Mouse (Mus musculus): ENCODE data around the gene Tbce. TPM values are rescaled to one million over a fixed set of nuclear protein-coding genes. Genes with fewer than 3 reads are reported as not detected.

Gene Tbce
- polyA plus RNA-seq, 1 experiment = 14.4 TPM

GRCm38 (mm10) chr13:14015609-14016008 is 23.8 kb downstream of the Tbce start:
- TF ChIP-seq CTCF (IDR thresholded peaks at IDR 0.05; ENCODE audit: control insufficient read depth, insufficient read depth, insufficient replicate concordance, low read depth, low read length) (no peak), POLR2A (IDR thresholded peaks at IDR 0.05; ENCODE audit: control insufficient read depth, low read depth, low read length) (no peak)
- Histone ChIP-seq H3K4me1 (ENCODE audit: control insufficient read depth, insufficient read depth, low read length) (no peaks in the 10 kb centered on the region), H3K27me3 (ENCODE audit: control insufficient read depth, insufficient read depth, low read length) (no peaks in the 10 kb centered on the region), H3K27ac (ENCODE audit: control insufficient read depth, insufficient read depth, low read depth, low read length) (no peak overlapping the region), H3K36me3 (ENCODE audit: control insufficient read depth, insufficient read depth, low read length) (no peaks in the 10 kb centered on the region; the same call in 1 of the 2 replicates), H3K4me3 (ENCODE audit: control insufficient read depth, low read depth, low read length) (no peak overlapping the region)

DNA sequence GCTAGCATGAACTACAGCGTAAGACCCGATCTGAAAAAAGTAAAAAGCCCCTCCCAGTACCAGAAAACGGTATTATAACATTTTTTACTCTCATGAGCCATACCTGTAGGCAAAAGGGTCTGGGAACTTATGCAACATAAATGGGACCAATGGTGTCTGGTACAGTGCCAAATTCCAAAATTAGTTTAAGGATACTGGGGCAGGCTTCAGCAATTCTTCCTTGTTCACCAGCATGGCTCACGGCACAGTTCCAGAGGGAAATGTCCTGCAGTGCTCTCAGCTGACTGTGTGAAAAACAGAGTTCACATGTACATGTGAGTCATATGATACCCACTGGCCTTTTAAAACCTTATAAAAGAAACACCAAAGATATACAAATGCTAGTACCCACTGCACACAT is 24.9 kb downstream of the Tbce start:
- TF ChIP-seq CTCF (IDR thresholded peaks at IDR 0.05; ENCODE audit: control insufficient read depth, insufficient read depth, insufficient replicate concordance, low read depth, low read length) (no peak), POLR2A (IDR thresholded peaks at IDR 0.05; ENCODE audit: control insufficient read depth, low read depth, low read length) (no peak)
- H3K27me3 ChIP-seq (ENCODE audit: control insufficient read depth, insufficient read depth, low read length) = no peaks in the 10 kb centered on the region
- no peaks in the 10 kb centered on the region for H3K4me1 ChIP-seq (ENCODE audit: control insufficient read depth, insufficient read depth, low read length)
- no peak overlapping the region for H3K4me3 ChIP-seq (ENCODE audit: control insufficient read depth, low read depth, low read length)
- no peak overlapping the region for H3K27ac ChIP-seq (ENCODE audit: control insufficient read depth, insufficient read depth, low read depth, low read length)
- H3K36me3 ChIP-seq (ENCODE audit: control insufficient read depth, insufficient read depth, low read length) = no peaks in the 10 kb centered on the region; the same call in 1 of the 2 replicates

- Histone ChIP-seq H3K36me3 (ENCODE audit: control insufficient read depth, insufficient read depth, low read length) (no peaks in the 10 kb centered on the region; the same call in 1 of the 2 replicates), H3K4me3 (ENCODE audit: control insufficient read depth, low read depth, low read length) (no peak overlapping the region), H3K27me3 (ENCODE audit: control insufficient read depth, insufficient read depth, low read length) (no peaks in the 10 kb centered on the region), H3K4me1 (ENCODE audit: control insufficient read depth, insufficient read depth, low read length) (no peaks in the 10 kb centered on the region), H3K27ac (ENCODE audit: control insufficient read depth, insufficient read depth, low read depth, low read length) (no peak overlapping the region)
- TF ChIP-seq CTCF (IDR thresholded peaks at IDR 0.05; ENCODE audit: control insufficient read depth, insufficient read depth, insufficient replicate concordance, low read depth, low read length) = no peak
- TF ChIP-seq POLR2A (IDR thresholded peaks at IDR 0.05; ENCODE audit: control insufficient read depth, low read depth, low read length) = no peak
These were observed 25.4 kb downstream of the Tbce start for GRCm38 (mm10) chr13:14014001-14014400.

- H3K4me1 ChIP-seq (ENCODE audit: control insufficient read depth, insufficient read depth, low read length) = no peaks in the 10 kb centered on the region
- H3K27me3 ChIP-seq (ENCODE audit: control insufficient read depth, insufficient read depth, low read length) = no peaks in the 10 kb centered on the region
- H3K27ac ChIP-seq (ENCODE audit: control insufficient read depth, insufficient read depth, low read depth, low read length) = no peak overlapping the region
- H3K4me3 ChIP-seq (ENCODE audit: control insufficient read depth, low read depth, low read length) = no peak overlapping the region
- H3K36me3 ChIP-seq (ENCODE audit: control insufficient read depth, insufficient read depth, low read length) = no peaks in the 10 kb centered on the region
- TF ChIP-seq CTCF (IDR thresholded peaks at IDR 0.05; ENCODE audit: control insufficient read depth, insufficient read depth, insufficient replicate concordance, low read depth, low read length) (no peak), POLR2A (IDR thresholded peaks at IDR 0.05; ENCODE audit: control insufficient read depth, low read depth, low read length) (no peak)
These were observed 27.9 kb downstream of the Tbce start for GRCm38 (mm10) chr13:14011454-14011995.

DNA sequence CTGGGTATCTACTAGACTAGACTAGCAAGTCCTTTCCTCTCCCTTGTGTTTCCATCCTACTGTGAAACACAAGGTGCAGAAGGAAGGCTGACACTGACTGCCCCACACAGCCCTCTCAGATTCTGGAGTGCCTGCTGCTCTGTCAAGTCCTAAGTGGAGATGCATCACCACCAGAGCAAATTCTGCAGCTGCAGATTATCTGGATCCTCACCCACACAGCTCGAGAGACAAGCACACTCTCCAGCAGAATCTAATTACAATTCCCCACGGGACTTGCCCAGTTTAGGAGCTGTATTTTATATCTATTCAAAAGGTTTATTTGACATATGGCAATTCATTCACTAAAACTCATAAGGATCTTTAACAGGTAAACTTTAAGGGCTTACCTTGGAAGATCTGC is 33.4 kb downstream of the Tbce start:
- no peaks in the 10 kb centered on the region for H3K36me3 ChIP-seq (ENCODE audit: control insufficient read depth, insufficient read depth, low read length)
- no peak for TF ChIP-seq CTCF (IDR thresholded peaks at IDR 0.05; ENCODE audit: control insufficient read depth, insufficient read depth, insufficient replicate concordance, low read depth, low read length)
- no peak for TF ChIP-seq POLR2A (IDR thresholded peaks at IDR 0.05; ENCODE audit: control insufficient read depth, low read depth, low read length)
- H3K4me3 ChIP-seq (ENCODE audit: control insufficient read depth, low read depth, low read length) = no peak overlapping the region
- H3K27ac ChIP-seq (ENCODE audit: control insufficient read depth, insufficient read depth, low read depth, low read length) = no peak overlapping the region
- H3K4me1 ChIP-seq (ENCODE audit: control insufficient read depth, insufficient read depth, low read length) = no peaks in the 10 kb centered on the region
- H3K27me3 ChIP-seq (ENCODE audit: control insufficient read depth, insufficient read depth, low read length) = no peaks in the 10 kb centered on the region

- H3K27ac ChIP-seq (ENCODE audit: control insufficient read depth, insufficient read depth, low read depth, low read length) = no peak overlapping the region
- no peaks in the 10 kb centered on the region for H3K36me3 ChIP-seq (ENCODE audit: control insufficient read depth, insufficient read depth, low read length)
- H3K4me1 ChIP-seq (ENCODE audit: control insufficient read depth, insufficient read depth, low read length) = no peaks in the 10 kb centered on the region
- H3K27me3 ChIP-seq (ENCODE audit: control insufficient read depth, insufficient read depth, low read length) = no peaks in the 10 kb centered on the region
- H3K4me3 ChIP-seq (ENCODE audit: control insufficient read depth, low read depth, low read length) = no peak overlapping the region
- TF ChIP-seq CTCF (IDR thresholded peaks at IDR 0.05; ENCODE audit: control insufficient read depth, insufficient read depth, insufficient replicate concordance, low read depth, low read length) = no peak
- TF ChIP-seq POLR2A (IDR thresholded peaks at IDR 0.05; ENCODE audit: control insufficient read depth, low read depth, low read length) = no peak
These were observed 34.4 kb downstream of the Tbce start for GRCm38 (mm10) chr13:14004999-14005398.

DNA sequence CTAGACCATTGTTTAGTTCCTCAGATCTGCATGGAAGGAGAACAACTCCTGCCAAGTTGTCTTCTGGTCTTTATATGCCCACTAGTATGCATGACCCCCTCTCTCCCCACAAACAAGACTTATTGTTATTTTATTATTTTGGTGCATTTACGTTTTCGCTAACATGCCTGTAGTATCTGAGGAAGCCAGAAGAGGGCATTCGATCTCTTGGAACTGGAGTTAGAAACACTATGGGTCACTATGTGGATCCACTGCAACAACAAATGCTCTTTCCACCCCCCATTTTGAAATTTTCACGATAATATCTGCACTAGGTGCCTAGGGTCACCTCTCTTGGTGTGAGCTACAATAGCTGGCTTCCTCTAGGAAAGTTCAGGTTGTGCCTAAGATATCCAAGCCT is 35.4 kb downstream of the Tbce start:
- no peaks in the 10 kb centered on the region for H3K4me1 ChIP-seq (ENCODE audit: control insufficient read depth, insufficient read depth, low read length)
- no peaks in the 10 kb centered on the region for H3K27me3 ChIP-seq (ENCODE audit: control insufficient read depth, insufficient read depth, low read length)
- H3K4me3 ChIP-seq (ENCODE audit: control insufficient read depth, low read depth, low read length) = no peak overlapping the region
- no peak for TF ChIP-seq POLR2A (IDR thresholded peaks at IDR 0.05; ENCODE audit: control insufficient read depth, low read depth, low read length)
- TF ChIP-seq CTCF (IDR thresholded peaks at IDR 0.05; ENCODE audit: control insufficient read depth, insufficient read depth, insufficient replicate concordance, low read depth, low read length) = no peak
- no peak overlapping the region for H3K27ac ChIP-seq (ENCODE audit: control insufficient read depth, insufficient read depth, low read depth, low read length)
- no peaks in the 10 kb centered on the region; the same call in 1 of the 2 replicates for H3K36me3 ChIP-seq (ENCODE audit: control insufficient read depth, insufficient read depth, low read length)

Measured in testis, adult 2 months (tissue).